Mouse (Mus musculus) heart, embryonic 14.5 days (tissue): ENCODE data around the gene Dgkz. TPM values are rescaled to one million over a fixed set of nuclear protein-coding genes. Genes with fewer than 3 reads are reported as not detected.

Experiments
- ATAC-seq: fragments of 200-750 bp; cut with Nextera tagmentation; 2 replicates; pipeline ENCODE4 v1.8.0; 2017; ENCODE audit warnings: low read depth, moderate TSS enrichment; ENCODE audit not compliant: insufficient number of reproducible peaks, insufficient read depth, low FRiP score
- H3K27ac ChIP-seq, 2 experiments: fragments of 200-500 bp in 1 of 2; fragments of 300-500 bp in 1 of 2; sonication (generic) in 1 of 2; replicated peaks in 1 of 2; 2 replicates each; pipeline ENCODE4 v1.5.1; 2012 to 2014; ENCODE audit warnings: low read depth in 2 of 2, low read length in 2 of 2, control low read depth in 1 of 2, mild to moderate bottlenecking in 1 of 2, mixed read lengths in 1 of 2; ENCODE audit not compliant: control insufficient read depth in 1 of 2, insufficient read depth in 1 of 2
- H3K27me3 ChIP-seq: fragments of 300-500 bp; sonication (generic); 2 replicates; pipeline ENCODE4 v1.6.1; 2014; ENCODE audit warnings: mild to moderate bottlenecking, low read length, control low read depth; ENCODE audit not compliant: control insufficient read depth, insufficient read depth
- H3K36me3 ChIP-seq: fragments of 300-500 bp; sonication (generic); 2 replicates; pipeline ENCODE4 v1.6.1; 2014; ENCODE audit warnings: mild to moderate bottlenecking, control low read depth, low read length, mixed read lengths; ENCODE audit not compliant: control insufficient read depth, insufficient read depth
- H3K4me1 ChIP-seq, 2 experiments: fragments of 200-500 bp in 1 of 2; fragments of 300-500 bp in 1 of 2; sonication (generic) in 1 of 2; 2 replicates each; pipeline ENCODE4 v1.6.1; 2012 to 2014; ENCODE audit warnings: low read length in 2 of 2, control low read depth in 1 of 2, mixed read lengths in 1 of 2; ENCODE audit not compliant: control insufficient read depth in 2 of 2, insufficient read depth in 2 of 2
- H3K4me2 ChIP-seq: fragments of 300-500 bp; sonication (generic); 2 replicates; pipeline ENCODE4 v1.6.1; 2014; ENCODE audit warnings: mild to moderate bottlenecking, low read length
- H3K4me3 ChIP-seq, 2 experiments: fragments of 200-500 bp in 1 of 2; fragments of 300-500 bp in 1 of 2; sonication (generic) in 1 of 2; 2 replicates each; pipeline ENCODE4 v1.5.1; 2012 to 2014; ENCODE audit warnings: low read length in 2 of 2, mild to moderate bottlenecking in 2 of 2, control low read depth in 1 of 2, low read depth in 1 of 2, moderate library complexity in 1 of 2; ENCODE audit not compliant: control insufficient read depth in 1 of 2, insufficient read depth in 1 of 2
- H3K9ac ChIP-seq: fragments of 300-500 bp; sonication (generic); 2 replicates; pipeline ENCODE4 v1.6.1; 2014; ENCODE audit warnings: mild to moderate bottlenecking, low read length
- H3K9me3 ChIP-seq: fragments of 300-500 bp; sonication (generic); 2 replicates; pipeline ENCODE4 v1.6.1; 2016; ENCODE audit warnings: low read length, control low read depth; ENCODE audit not compliant: control insufficient read depth
- WGBS: fragments of 180-500 bp; shearing (Covaris S2); extraction: QIAGEN DNeasy Blood & Tissue Kit; methylation state at CpG from one replicate; pipeline ENCODE4 v1.1.7; 2014; 5-methylcytosine and 5-hydroxymethylcytosine counted together
- polyA plus RNA-seq: library from polyadenylated mRNA; unstranded; fragments of >200 nt; fragmentation: Nextera tagmentation; extraction: Ambion mirVana; gene quantifications from 2 replicates; pipeline ENCODE4 v1.2.1, GENCODE M21; 2014

Dgkz gene
- polyA plus RNA-seq, 1 experiment from 2014 or later, result 47.8 TPM

DNA sequence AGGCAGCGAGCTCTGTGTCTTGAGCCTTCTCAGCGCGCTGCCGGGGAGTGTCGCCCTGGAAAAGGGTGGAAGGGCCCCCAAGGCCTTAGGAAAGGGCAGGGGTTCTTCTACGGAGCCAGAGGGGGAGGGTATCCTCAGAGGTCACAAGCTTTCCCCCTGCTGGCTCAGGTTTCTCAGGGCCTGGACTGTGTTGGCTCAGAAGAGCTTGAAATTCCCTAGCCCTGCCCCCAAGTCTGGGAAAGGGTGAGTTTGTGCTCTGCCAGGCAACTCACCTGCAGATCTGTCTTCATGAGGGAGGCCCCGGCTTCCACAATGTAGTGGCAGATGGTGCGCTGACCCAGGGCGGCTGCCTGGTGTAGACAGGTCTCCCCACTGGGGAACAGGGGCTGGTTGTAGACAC lies 42.2 kb downstream of the Dgkz start:
- no peak overlapping the region for H3K4me2 ChIP-seq
- ATAC-seq, result no peak
- WGBS, result 50% methylated on average over 9 of the region's 9 CpGs
- H3K27ac ChIP-seq, result peak overlapping the region in 1 of 2 experiments; percentile 84; a peak in 1 of 4 replicates
- H3K27me3 ChIP-seq, result no peaks in the 10 kb centered on the region
- peaks cover 58% of the 10 kb centered on the region for H3K36me3 ChIP-seq
- no peak overlapping the region for H3K9ac ChIP-seq
- peaks cover 25 to 42% of the 10 kb centered on the region in 2 experiments for H3K4me1 ChIP-seq
- no peak overlapping the region for H3K4me3 ChIP-seq
- no peaks in the 10 kb centered on the region for H3K9me3 ChIP-seq

DNA sequence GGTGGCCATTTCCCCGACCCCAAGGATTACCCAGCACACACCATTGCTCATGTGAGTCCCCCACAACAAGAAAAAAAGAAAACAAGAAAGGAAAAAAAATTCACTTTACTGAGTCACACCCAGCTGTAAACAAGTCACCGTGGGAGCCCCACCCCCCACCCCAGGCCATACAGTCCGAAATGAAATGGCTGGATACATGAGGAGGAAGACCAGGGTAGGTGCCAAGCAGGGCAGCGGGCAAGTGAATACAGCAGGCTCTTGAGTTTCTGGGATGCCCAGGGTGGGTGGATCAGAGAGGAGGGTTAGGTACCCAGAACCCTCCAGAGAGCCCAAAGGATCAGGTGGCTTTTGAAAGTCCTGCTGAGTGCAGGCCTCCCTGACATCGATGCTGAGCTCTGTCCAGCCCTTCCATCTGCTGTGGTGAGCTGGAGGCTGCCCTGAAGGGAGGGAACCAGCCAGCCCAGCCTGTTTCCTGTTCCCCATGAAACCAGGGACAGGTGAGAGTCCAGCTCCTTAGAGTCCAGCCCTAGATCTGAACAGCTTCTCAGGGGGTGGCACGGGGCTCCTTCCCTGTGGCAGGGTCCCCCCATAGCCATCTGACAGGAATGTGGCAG lies 42.8 kb downstream of the Dgkz start:
- Histone ChIP-seq H3K36me3 (peaks cover 52% of the 10 kb centered on the region), H3K4me1 (peaks cover 25 to 42% of the 10 kb centered on the region in 2 experiments), H3K9ac (peak overlapping the region; percentile 36; the same call in 1 of the 2 replicates), H3K27me3 (no peaks in the 10 kb centered on the region), H3K4me3 (peak overlapping the region in 1 of 2 experiments; percentile 64; a peak in 1 of 4 replicates), H3K27ac (peak overlapping the region in 1 of 2 experiments; percentile 84; a peak in 1 of 4 replicates), H3K9me3 (no peaks in the 10 kb centered on the region), H3K4me2 (peak overlapping the region; percentile 89)
- WGBS, result 16% methylated on average over 6 of the region's 6 CpGs
- ATAC-seq, result no peak

- H3K4me2 ChIP-seq, result peak within 1 kb of the TSS; percentile 89
- H3K9ac ChIP-seq, result peak within 1 kb of the TSS; percentile 85
- peaks cover 25 to 42% of the 10 kb centered on the region in 2 experiments for H3K4me1 ChIP-seq
- ATAC-seq, result peak; percentile 5; the same call in 1 of the 2 replicates
- peak within 1 kb of the TSS; percentile 64 to 69 for H3K4me3 ChIP-seq
- peaks cover 46% of the 10 kb centered on the region for H3K36me3 ChIP-seq
- H3K27ac ChIP-seq, result peak within 1 kb of the TSS; percentile 84 to 91
- WGBS, result 4% methylated on average over 16 of the region's 16 CpGs
- no peaks in the 10 kb centered on the region for H3K27me3 ChIP-seq
- no peaks in the 10 kb centered on the region for H3K9me3 ChIP-seq
Measured at GRCm38 (mm10) chr2:91932160-91932711, 43.4 kb downstream of the Dgkz start, which contains the start of gene Mdk. Gene Mdk (minus strand): TSS chr2:91932297.

DNA sequence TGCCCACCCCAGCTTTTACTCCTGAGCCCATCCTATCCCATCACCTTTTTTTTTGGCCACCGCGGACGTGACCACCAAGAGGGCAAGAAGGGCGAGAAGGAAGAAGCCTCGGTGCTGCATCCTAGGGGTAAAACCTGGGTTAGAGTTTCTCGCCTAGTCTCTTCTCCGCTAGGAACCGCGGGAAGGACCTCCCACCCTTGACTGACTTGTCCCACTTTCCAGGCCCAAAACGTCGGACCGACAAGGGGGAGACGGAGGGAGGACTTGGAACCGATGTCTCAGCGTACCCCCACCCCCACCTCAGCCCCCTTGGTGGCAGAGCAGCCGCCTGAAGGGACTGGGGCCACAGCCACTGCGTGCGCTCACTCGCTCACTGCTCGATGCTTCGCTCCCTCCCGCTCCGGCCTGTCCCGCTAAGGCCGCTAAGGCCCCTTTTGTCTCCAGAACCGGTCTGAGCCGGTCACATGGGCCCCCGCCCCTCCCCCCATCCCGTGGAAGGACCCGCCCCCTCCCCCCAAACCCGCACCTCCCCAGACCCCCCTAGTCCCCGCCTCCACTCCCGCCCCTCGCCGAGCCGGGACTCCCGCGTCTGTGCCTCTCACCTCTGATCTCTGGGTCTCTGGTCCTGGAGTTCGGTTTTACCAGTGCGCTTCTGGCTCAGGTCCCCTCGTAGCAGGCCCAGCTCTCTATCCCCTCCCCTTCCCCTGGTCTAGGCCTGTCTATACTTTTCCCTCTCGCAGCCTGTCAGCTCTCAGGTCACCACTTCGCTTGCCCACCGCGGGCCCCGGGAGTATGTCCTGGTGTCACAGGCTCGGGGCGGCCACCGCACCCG lies 44.1 kb downstream of the Dgkz start:
- peak overlapping the region; percentile 89 for H3K4me2 ChIP-seq
- H3K27ac ChIP-seq, result peak overlapping the region; percentile 84 to 91
- peak; percentile 42 for ATAC-seq
- WGBS, result 3% methylated on average over 39 of the region's 50 CpGs
- H3K4me3 ChIP-seq, result peak overlapping the region; percentile 64 to 69
- no peaks in the 10 kb centered on the region for H3K27me3 ChIP-seq
- H3K36me3 ChIP-seq, result peaks cover 39% of the 10 kb centered on the region
- peaks cover 25 to 42% of the 10 kb centered on the region in 2 experiments for H3K4me1 ChIP-seq
- peak overlapping the region; percentile 85 for H3K9ac ChIP-seq
- H3K9me3 ChIP-seq, result no peaks in the 10 kb centered on the region

- H3K36me3 ChIP-seq, result peaks cover 32% of the 10 kb centered on the region
- no peaks in the 10 kb centered on the region for H3K9me3 ChIP-seq
- no peaks in the 10 kb centered on the region for H3K27me3 ChIP-seq
- peak overlapping the region; percentile 89 for H3K4me2 ChIP-seq
- peak overlapping the region; percentile 84 to 91 for H3K27ac ChIP-seq
- peak overlapping the region; percentile 85 for H3K9ac ChIP-seq
- H3K4me1 ChIP-seq, result peaks cover 25 to 42% of the 10 kb centered on the region in 2 experiments
- no peak for ATAC-seq
- WGBS, result 2% methylated on average over 22 of the region's 23 CpGs
- H3K4me3 ChIP-seq, result peak overlapping the region; percentile 64 to 69
Measured at GRCm38 (mm10) chr2:91930761-91931291, 44.8 kb downstream of the Dgkz start.

- no peak overlapping the region for H3K27ac ChIP-seq
- peaks cover under 1% of the 10 kb centered on the region; the same call in 1 of the 2 replicates for H3K27me3 ChIP-seq
- WGBS, result 12% methylated on average over 12 of the region's 12 CpGs
- no peak for ATAC-seq
- peak overlapping the region; percentile 64 to 69 for H3K4me3 ChIP-seq
- peak overlapping the region; percentile 89 for H3K4me2 ChIP-seq
- H3K36me3 ChIP-seq, result peaks cover 23% of the 10 kb centered on the region
- no peaks in the 10 kb centered on the region for H3K9me3 ChIP-seq
- H3K4me1 ChIP-seq, result peaks cover 25 to 42% of the 10 kb centered on the region in 2 experiments
- no peak overlapping the region for H3K9ac ChIP-seq
Measured at GRCm38 (mm10) chr2:91929936-91930335, 45.7 kb downstream of the Dgkz start.

DNA sequence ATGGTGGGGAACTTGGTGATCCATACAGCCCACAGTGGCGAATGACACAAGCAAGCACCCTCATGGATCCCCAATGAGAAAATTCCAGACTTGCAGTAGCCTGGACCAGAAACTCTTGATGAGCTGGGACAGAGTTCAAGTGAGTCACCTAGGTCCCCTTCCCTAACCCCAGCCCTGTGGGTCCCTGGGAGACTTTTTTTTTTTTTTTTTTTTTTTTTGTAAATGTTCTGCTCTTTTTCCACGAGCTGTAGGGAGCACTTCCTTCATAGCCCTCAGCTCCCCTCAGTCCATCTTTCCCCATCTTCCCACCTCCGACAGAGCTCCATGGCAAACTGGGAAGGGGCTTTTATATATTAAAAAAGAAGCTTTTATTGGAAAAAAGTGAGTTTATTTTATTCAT lies 46.2 kb downstream of the Dgkz start:
- Histone ChIP-seq H3K9ac (no peak overlapping the region), H3K9me3 (no peaks in the 10 kb centered on the region), H3K27me3 (peaks cover 5% of the 10 kb centered on the region), H3K4me2 (peak overlapping the region; percentile 89; the same call in 1 of the 2 replicates), H3K27ac (no peak overlapping the region), H3K4me3 (no peak overlapping the region), H3K36me3 (peaks cover 18% of the 10 kb centered on the region), H3K4me1 (peaks cover 25 to 41% of the 10 kb centered on the region in 2 experiments)
- 67% methylated on average over 3 of the region's 3 CpGs for WGBS
- ATAC-seq, result no peak
